Comparison of ENCODE assay signal across 26 mouse cellular contexts in genomic region chr5:14700900-14701299, GRCm38 (mm10).
DNase-seq lines count a peak whose midpoint lies in the region; ATAC-seq and TF ChIP-seq lines count a peak whose summit lies in the region.
"Had no signal": no experiment of that assay in that cellular context is flagged by ENCODE, and none has a peak within 500 bp of the region (broad histone marks: within the 10 kb centered on the region; RNA-seq: fewer than 3 reads in every experiment).

No protein-coding gene starts in this region.

- H3K4me1 ChIP-seq in forebrain, embryonic 14.5 days (ENCODE audit: control insufficient read depth, insufficient read depth, low read length): no peaks in the 10 kb centered on the region
- H3K4me1 ChIP-seq in forebrain, embryonic 12.5 days: no peaks in the 10 kb centered on the region
- H3K4me1 ChIP-seq: forebrain, embryonic 10.5 days; heart, embryonic 10.5 days; heart, embryonic 13.5 days; hindbrain, embryonic 15.5 days had no signal

- H3K27me3 ChIP-seq in forebrain, embryonic 14.5 days (replicated peaks; ENCODE audit: control insufficient read depth, insufficient read depth, low read length): no peaks in the 10 kb centered on the region
- H3K27me3 ChIP-seq in forebrain, embryonic 12.5 days: no peaks in the 10 kb centered on the region
- H3K27me3 ChIP-seq: CH12.LX; heart, embryonic 13.5 days; hindbrain, embryonic 15.5 days; Patski had no signal

- TF ChIP-seq CTCF in layer of hippocampus, adult 2 months (conservative IDR thresholded peaks at IDR 0.05): no peak

- no peaks in the 10 kb centered on the region for H3K9me3 ChIP-seq in forebrain, embryonic 14.5 days (replicated peaks; ENCODE audit: control insufficient read depth, low read length)
- no peaks in the 10 kb centered on the region for H3K9me3 ChIP-seq in forebrain, embryonic 12.5 days
- H3K9me3 ChIP-seq: forebrain, embryonic 10.5 days; G1E; heart, embryonic 10.5 days; heart, embryonic 13.5 days; hindbrain, embryonic 15.5 days had no signal

- H3K36me3 ChIP-seq in forebrain, embryonic 14.5 days (ENCODE audit: control insufficient read depth, insufficient read depth, low read length): no peaks in the 10 kb centered on the region
- no peaks in the 10 kb centered on the region for H3K36me3 ChIP-seq in forebrain, embryonic 12.5 days (replicated peaks)
- H3K36me3 ChIP-seq: forebrain, embryonic 10.5 days; G1E; heart, embryonic 10.5 days; heart, embryonic 13.5 days; hindbrain, embryonic 15.5 days had no signal

- no peak overlapping the region for H3K9ac ChIP-seq in forebrain, embryonic 14.5 days (ENCODE audit: low read length)
- no peak overlapping the region for H3K9ac ChIP-seq in forebrain, embryonic 12.5 days
- H3K9ac ChIP-seq: forebrain, postnatal 0 days; heart, embryonic 13.5 days; hindbrain, embryonic 15.5 days had no signal

- no peak overlapping the region for H3K27ac ChIP-seq in forebrain, embryonic 14.5 days (ENCODE audit: low read depth, low read length)
- no peak overlapping the region for H3K27ac ChIP-seq in forebrain, embryonic 12.5 days
- peak overlapping the region; percentile 4; the same call in 1 of the 2 replicates for H3K27ac ChIP-seq in layer of hippocampus, adult 2 months
- H3K27ac ChIP-seq: forebrain, embryonic 10.5 days; heart, adult 2 months; heart, embryonic 10.5 days; heart, embryonic 13.5 days; hindbrain, embryonic 15.5 days had no signal

- H3K4me3 ChIP-seq in forebrain, embryonic 14.5 days (ENCODE audit: low read depth, low read length): no peak overlapping the region
- no peak overlapping the region for H3K4me3 ChIP-seq in forebrain, embryonic 12.5 days (replicated peaks)
- no peak overlapping the region for H3K4me3 ChIP-seq in layer of hippocampus, adult 2 months
- H3K4me3 ChIP-seq: forebrain, embryonic 10.5 days; heart, adult 2 months; heart, embryonic 10.5 days; heart, embryonic 13.5 days; hindbrain, embryonic 15.5 days had no signal

- no peak for ATAC-seq in forebrain, embryonic 14.5 days
- ATAC-seq in forebrain, embryonic 12.5 days (ENCODE audit: low FRiP score): no peak
- ATAC-seq: forebrain, postnatal 0 days; intestine, postnatal 0 days; Patski had no signal

- DNase-seq in forebrain, embryonic 14.5 days (ENCODE audit: low spot score): peak; percentile 30
- no peak for DNase-seq in layer of hippocampus, adult 2 months (ENCODE audit: low spot score in 2 of 2)
- DNase-seq in layer of hippocampus, adult 8-10 months (ENCODE audit: low spot score in 2 of 2): no peak
- DNase-seq in brain, adult 2 months (ENCODE audit: low read depth, low spot score): peak; percentile 78
- peak; percentile 14 for DNase-seq in brain, embryonic 18.5 days (ENCODE audit: low read depth, low spot score)
- DNase-seq in adrenal gland, adult 8-10 months: no peak
- DNase-seq: adrenal gland, postnatal 14 days; B cell, adult 2 months; cerebellum, adult 11-12 months; cerebellum, adult 8-10 months; cerebellum, postnatal 14 days; forebrain, postnatal 0 days; gastrocnemius, postnatal 10 days; gastrocnemius, postnatal 36 days; heart, adult 2 months; heart, postnatal 14 days; heart, postnatal 4 days had no signal

- no peak overlapping the region for H3K4me2 ChIP-seq in forebrain, embryonic 14.5 days (ENCODE audit: low read length)
- H3K4me2 ChIP-seq in forebrain, embryonic 12.5 days: no peak overlapping the region
- H3K4me2 ChIP-seq: heart, embryonic 13.5 days; hindbrain, embryonic 15.5 days had no signal

Comparison
In these comparisons a context has a peak if more than half of its experiments do, and no peak if none do; other contexts are left out.
1. DNase-seq: peak in forebrain, embryonic 14.5 days (single experiment), brain, adult 2 months (single experiment) and brain, embryonic 18.5 days (single experiment); none in layer of hippocampus, adult 2 months (0 of 2), layer of hippocampus, adult 8-10 months (0 of 2) and adrenal gland, adult 8-10 months (single experiment).